Mouse (Mus musculus): ENCODE measurements around the gene Spry2.
A peak's percentile ranks its signal among the peaks of the same experiment; 100 is the strongest.

The Spry2 gene

DNA sequence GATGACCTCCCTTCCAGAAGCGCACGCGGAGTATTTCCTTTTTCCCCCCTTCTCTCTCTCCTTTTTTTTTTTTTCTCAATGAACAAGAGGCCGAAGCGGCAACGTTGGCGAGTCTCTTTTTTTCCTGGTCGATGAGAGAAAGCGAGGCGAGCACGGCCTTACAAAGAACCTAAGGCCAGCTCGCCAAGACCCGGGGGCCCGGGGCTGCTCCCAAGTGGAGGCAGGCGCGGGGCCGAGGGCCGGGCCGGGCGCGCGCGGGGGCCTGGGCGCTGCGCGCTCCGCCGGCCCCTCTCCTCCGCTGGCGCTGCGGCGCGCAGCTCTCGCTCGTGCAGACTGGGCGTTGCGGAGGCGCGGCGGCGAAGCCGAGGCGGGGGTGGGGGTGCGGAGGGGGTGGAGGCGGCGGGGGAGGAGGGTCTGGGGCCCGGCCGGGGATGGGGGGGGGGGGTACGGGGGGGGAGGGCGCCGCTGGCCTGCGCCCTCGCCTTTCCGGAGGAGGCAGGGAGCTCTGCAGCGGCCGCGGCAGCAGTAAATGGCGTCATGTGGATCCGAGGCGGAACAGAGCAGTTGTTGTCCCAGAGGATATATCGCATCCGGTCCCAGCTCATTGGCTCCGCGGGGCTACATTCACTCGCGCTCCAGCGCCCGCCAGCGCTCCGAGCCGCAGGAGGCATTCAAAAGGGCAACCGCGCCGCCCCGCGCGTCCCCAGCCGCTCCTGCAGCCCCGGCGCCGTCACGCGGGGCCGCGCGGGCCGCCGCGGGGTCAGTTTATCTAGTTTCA is at the start of gene Spry2:
Gene Spry2 (minus strand): TSS at position 29 of the 778 bp plus-strand sequence.
- DNase-seq: peak; percentile 95

- peak; percentile 31 for DNase-seq
These were observed 44.7 kb upstream of the Spry2 start for GRCm38 (mm10) chr14:105941353-105941752.

- no peak for DNase-seq
These were observed 30.1 kb upstream of the Spry2 start for GRCm38 (mm10) chr14:105926726-105927125.

DNA sequence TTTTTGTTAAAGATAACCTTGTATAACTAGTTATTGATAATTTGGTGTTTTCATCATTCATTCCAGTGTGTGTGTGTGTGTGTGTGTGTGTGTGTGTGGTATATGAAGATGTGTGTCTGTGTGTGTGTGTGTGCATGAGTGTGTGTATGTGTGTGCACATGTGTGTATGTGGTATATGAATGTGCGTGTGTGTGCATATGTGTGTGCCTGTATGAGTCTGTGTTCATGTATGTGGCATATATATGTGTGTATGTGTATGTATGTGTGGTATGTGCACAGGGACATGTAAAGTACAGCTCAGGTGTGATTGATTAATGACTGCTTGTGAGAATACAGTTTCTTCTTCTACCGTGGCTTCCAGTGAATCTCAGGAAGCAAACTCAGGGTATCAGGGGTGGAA is 28.7 kb upstream of the Spry2 start:
- DNase-seq: no peak

DNA sequence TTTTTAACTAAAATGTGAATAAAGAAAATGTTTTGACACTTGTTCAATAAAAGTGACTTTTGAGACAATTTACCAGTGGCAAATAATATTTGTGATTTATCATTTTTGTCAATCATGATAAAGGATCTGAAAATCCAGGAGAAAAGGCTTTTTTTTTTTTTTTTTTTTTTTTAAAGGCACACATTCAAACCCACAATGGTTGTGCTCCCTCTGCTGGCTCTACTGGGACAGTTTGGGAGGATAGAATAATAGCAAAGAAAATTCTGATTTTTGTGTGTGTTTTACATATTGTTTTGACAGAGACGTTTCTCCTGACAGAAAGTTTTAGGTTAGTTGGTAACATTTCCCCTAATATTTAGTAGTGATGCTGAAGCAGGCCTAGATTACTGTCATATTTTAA is 28.1 kb upstream of the Spry2 start:
- DNase-seq: peak; percentile 61

DNA sequence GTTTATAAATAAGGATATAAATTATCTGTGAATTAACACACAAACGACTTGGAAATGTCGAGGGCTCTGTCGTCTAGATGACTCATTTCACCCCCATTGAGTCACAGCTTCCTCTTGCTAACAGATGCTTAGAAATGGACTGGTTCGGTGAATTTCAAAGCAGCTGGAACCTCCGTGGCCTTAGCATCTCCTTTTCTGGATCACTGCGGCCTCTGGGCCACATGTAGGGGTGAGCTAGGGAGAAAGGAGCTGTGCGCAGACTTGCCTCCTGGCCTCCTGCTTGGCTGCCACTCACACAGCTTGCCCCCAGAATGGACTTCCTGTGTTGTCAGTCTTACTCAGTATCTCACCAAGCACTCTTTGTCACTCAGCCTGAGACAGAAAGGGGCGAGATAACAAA is 26.3 kb upstream of the Spry2 start:
- peak; percentile 18 for DNase-seq

GRCm38 (mm10) chr14:105922427-105922826 is 25.8 kb upstream of the Spry2 start:
- DNase-seq: no peak

DNA sequence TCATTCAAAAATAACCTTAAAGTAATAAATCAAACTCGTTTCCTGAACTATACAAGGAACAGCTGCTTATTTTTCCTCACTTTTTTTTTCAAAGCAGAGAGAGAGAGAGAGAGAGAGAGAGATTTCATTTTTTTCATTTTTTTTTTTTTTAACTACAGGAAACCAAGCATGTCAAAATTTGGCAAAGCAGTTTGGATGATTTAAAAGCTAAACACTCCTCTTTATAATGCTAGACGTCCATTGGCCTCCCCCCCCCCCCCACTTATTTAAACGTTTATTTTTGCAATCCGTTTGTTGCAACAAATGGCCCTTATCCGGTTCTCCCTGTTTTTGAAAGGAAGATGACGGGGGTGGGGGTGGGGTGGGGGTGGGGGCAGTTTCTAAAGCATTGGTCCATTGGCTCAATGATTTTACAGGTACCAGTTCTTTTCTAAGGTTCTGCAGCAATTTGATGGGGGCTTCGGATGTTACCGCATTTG is 24.6 kb upstream of the Spry2 start:
- DNase-seq: no peak

DNA sequence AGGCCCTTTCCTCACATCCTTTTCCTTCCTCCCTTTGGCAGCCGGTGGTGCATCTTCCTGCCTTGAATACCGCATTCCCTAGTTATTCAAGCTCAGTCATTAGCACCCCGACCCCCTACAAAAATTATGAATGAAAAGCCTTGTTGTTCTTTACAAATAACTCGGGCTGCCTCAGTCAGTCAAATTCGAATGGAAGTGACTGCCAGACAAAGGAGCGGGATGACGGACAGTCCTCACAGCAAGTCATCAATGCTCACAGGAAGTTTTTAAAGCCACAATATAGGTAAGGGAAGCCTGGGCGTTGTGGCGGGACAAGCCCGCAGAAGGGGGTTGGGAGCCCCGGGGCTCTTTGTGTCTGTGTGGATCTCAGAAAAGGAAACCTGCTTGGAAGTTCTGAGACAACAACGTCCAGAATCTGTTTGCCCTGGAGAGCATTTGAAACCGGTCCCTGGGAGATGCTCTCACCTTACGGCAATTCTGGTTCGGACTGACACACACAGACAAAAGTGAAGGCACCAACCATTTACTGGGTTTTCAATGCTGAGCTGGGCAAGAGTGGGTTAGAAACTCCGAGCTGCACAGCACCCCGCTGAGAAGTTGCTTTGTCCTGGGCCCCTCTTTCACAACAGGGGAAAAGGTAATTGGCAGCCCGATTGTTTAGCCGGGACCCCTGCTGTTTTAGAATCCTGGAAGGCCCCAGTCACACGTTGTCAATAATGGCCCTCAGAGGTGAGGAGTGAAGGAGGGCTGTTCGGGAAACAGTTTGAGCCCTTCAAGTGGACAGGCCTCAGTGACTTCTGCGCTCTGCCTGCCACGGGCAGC is 24.0 kb upstream of the Spry2 start:
- peak; percentile 17 for DNase-seq

GRCm38 (mm10) chr14:105907216-105907615 is 10.6 kb upstream of the Spry2 start:
- DNase-seq: no peak

DNA sequence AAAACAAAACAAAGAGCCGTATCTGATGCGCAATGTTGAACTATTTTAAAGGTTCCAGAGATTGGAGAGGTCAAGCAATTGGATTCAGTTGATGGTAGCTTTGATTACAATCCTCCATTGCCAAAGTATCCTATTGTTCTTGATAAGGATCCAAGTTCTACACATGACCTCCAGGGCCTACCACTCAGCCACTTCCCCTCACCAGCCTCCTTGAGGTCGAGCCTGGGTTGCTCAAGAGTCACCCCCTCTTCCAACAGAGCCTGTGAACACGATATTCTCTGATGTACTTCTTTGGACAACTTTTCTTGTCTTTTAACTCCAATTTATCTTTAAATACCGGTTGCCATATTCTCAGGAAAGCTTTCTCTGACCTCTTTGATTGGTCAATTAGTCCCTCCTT is 9.3 kb upstream of the Spry2 start:
- DNase-seq: no peak

- no peak for DNase-seq
These were observed 8.9 kb upstream of the Spry2 start for GRCm38 (mm10) chr14:105905509-105905908.

GRCm38 (mm10) chr14:105902807-105903206 is 6.2 kb upstream of the Spry2 start:
- peak; percentile 21 for DNase-seq

DNA sequence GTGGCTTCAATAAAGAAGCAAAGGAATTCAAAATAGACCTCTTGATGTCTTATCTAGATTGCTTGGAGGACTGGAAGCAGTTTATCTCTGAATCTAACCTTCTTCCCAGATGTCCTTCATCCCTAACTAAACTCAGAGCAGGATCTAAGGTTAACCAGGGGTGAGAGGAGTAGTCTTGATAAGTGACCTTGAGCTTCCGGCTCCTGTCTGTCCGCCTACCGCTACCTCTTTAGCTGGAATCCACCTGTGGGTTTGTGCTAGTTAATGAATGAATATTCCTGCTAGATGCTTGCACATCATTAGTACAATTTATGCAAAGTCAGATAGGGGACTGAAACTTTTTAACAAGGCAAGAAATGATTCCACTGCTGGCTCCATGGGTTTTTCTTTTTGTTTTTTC is 4.2 kb upstream of the Spry2 start:
- DNase-seq: no peak

GRCm38 (mm10) chr14:105899116-105899515 is 2.5 kb upstream of the Spry2 start:
- DNase-seq: peak; percentile 16

DNA sequence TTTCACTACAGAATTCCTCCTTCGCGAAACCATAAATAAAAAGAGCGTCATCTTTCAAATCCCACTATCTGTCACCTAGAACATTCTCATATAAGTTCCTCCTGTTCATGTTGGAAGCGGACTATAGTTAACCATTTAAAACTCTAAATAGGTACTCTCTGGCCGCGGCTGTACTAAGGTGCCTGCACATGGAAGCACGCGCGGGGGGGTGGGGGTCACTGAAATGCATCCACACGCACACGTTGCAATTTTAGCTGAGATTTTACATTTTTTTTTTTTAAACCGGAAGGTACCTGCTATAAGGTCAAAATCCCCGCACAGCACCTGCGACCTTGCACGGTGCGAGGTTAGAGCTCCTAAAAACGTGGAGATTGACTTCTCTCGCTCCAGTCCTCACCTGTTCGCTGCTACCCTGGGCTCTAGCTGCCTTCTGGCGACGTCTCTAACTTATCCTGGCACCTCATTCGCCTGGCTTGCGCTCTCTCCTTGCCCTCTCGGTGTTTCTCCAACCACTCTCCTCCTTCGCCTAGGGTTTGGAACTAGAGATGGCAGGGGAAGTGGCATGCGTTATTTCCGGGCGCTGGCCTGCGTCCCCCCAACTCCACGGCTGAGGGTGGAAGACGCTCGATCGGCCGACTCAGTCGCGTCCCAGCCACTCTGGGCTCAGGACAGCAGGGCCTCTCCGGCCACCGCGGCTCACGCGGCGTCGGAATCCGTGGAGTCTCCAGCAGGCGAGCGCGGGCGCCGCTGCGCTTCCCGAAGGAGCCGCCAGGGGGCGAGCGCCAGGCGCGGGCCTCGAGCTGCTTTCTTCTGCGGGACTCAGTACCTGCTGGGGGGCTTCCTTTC is 1.9 kb upstream of the Spry2 start:
- peak; percentile 91 for DNase-seq

DNA sequence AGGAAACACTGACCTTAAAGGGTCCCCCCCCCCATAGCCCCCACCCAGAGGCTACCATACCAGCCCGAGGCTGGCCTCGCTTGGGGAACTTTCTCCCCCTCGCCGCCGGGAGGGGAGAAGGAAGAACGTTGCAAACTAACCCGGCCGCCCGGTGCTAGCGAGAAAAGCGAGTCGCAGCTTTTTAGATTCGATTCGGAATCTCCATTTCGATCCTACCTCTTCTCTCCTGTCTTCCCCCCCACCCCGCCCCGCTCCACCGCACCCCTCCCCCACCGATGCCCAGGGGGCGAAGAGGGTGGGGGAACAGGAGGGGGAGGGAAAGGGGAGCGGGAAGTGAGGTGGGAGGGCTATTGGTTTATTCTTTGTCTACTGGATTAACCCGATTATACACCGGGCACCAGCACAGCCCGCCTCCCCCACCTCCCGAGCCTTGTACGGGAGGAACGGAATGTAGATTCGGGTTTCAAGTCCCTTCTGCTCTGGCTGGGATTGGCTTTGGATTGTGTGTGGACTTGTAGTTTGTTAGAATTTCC is 1.0 kb upstream of the Spry2 start:
- peak; percentile 76 for DNase-seq

- peak; percentile 58 for DNase-seq
These were observed 513 bp downstream of the Spry2 start for GRCm38 (mm10) chr14:105895961-105896651.

GRCm38 (mm10) chr14:105894971-105895873 is 1.4 kb downstream of the Spry2 start:
- DNase-seq: peak; percentile 72

GRCm38 (mm10) chr14:105893623-105893995 is 3.0 kb downstream of the Spry2 start:
- peak; percentile 7 for DNase-seq

All from lung, postnatal 10 days (tissue).